Mouse (Mus musculus) embryonic facial prominence, embryonic 14.5 days (tissue): ENCODE measurements at regions not wholly inside any gene's neighbourhood (a gene's known extent, or its start where the extent isn't known, plus 50 kb on each side); places are given as distances from the start of the nearest gene placed in this dataset.
"Not testable (repeated sequence)": the region's sequence is repeated elsewhere in the genome, so short reads cannot be mapped to it uniquely, and the experiment has no call there.

Experiments
- ATAC-seq: fragments of 200-750 bp; cut with Nextera tagmentation; 2 replicates; pipeline ENCODE4 v1.8.0; 2017; ENCODE audit warnings: low read depth, moderate number of reproducible peaks, moderate TSS enrichment
- DNase-seq: peaks from one replicate; pipeline ENCODE4 v3.0.0-alpha.2; 2015; ENCODE audit warnings: low spot score
- H3K27ac ChIP-seq: fragments of 300-500 bp; sonication (generic); replicated peaks from 2 replicates; pipeline ENCODE4 v1.5.1; 2014; ENCODE audit warnings: low read depth, mild to moderate bottlenecking, low read length, moderate library complexity
- H3K27me3 ChIP-seq: fragments of 300-500 bp; sonication (generic); replicated peaks from 2 replicates; pipeline ENCODE4 v1.6.1; 2014; ENCODE audit warnings: low read length; ENCODE audit not compliant: control insufficient read depth, insufficient read depth
- H3K36me3 ChIP-seq: fragments of 300-500 bp; sonication (generic); 2 replicates; pipeline ENCODE4 v1.6.1; 2014; ENCODE audit warnings: low read length, mixed read lengths; ENCODE audit not compliant: control insufficient read depth, insufficient read depth
- H3K4me1 ChIP-seq: fragments of 300-500 bp; sonication (generic); 2 replicates; pipeline ENCODE4 v1.6.1; 2014; ENCODE audit warnings: antibody characterized with exemption, low read length; ENCODE audit not compliant: control insufficient read depth, insufficient read depth
- H3K4me2 ChIP-seq: fragments of 300-500 bp; sonication (generic); 2 replicates; pipeline ENCODE4 v1.6.1; 2014; ENCODE audit warnings: low read depth, mild to moderate bottlenecking, low read length, moderate library complexity, mixed read lengths
- H3K4me3 ChIP-seq: fragments of 300-500 bp; sonication (generic); 2 replicates; pipeline ENCODE4 v1.5.1; 2014; ENCODE audit warnings: low read depth, mild to moderate bottlenecking, low read length
- H3K9ac ChIP-seq: fragments of 300-500 bp; sonication (generic); 2 replicates; pipeline ENCODE4 v1.6.1; 2014; ENCODE audit warnings: low read depth, mild to moderate bottlenecking, low read length, moderate library complexity, mixed read lengths
- H3K9me3 ChIP-seq: fragments of 300-500 bp; sonication (generic); 2 replicates; pipeline ENCODE4 v1.6.1; 2016; ENCODE audit warnings: low read length; ENCODE audit not compliant: control insufficient read depth
- WGBS: fragments of 180-500 bp; shearing (Covaris S2); extraction: QIAGEN DNeasy Blood & Tissue Kit; methylation state at CpG from one replicate; pipeline ENCODE4 v1.1.7; 2014; 5-methylcytosine and 5-hydroxymethylcytosine counted together

DNA sequence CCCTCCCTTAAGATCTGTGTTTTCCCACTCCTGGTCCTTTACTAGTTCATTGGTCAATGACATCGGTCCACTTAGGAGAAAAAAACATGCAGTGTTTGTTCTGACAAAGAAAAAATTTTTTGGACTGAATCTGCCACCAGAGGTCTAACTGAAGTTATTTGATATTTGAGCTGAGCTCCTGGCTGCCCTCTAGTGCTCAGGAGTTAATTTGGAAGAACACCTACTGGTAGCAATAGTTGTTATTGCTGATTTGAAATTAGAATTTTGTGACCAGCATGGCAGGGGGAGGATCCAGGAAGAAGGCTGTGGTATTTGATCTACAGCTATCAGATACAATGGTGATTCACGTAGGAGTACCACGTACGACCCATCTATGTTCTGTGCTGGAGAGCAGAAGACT is 777.7 kb upstream of the Olfr1507 start:
- not testable (repeated sequence) for H3K36me3 ChIP-seq, ATAC-seq, H3K4me2 ChIP-seq, H3K4me3 ChIP-seq, DNase-seq, H3K27ac ChIP-seq, H3K9ac ChIP-seq, H3K4me1 ChIP-seq, H3K9me3 ChIP-seq, H3K27me3 ChIP-seq
- WGBS: 79% methylated on average over 3 of the region's 4 CpGs

DNA sequence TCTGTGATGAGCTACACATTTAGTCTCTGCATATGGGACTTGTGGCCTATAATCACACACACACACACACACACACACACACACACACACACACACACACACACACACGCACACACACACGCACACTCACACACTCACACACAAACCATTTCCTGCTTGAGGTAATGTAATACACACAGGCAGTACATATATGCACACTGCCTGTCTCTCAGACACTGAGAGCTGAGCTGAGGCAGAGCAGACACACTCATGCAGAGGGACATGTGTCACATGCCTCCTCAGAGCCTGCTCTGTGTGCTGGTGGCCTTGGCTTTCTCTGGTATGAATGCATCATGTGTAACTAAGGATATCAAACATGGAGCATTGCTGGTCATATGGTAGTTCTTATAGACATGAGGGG is 772.1 kb upstream of the Olfr1507 start:
- WGBS: no CpG with 5 or more reads among the region's 2 CpGs
- H3K9me3 ChIP-seq, H3K36me3 ChIP-seq, ATAC-seq, H3K4me1 ChIP-seq, H3K4me2 ChIP-seq, H3K27ac ChIP-seq, H3K27me3 ChIP-seq, H3K9ac ChIP-seq, DNase-seq, H3K4me3 ChIP-seq: not testable (repeated sequence)

DNA sequence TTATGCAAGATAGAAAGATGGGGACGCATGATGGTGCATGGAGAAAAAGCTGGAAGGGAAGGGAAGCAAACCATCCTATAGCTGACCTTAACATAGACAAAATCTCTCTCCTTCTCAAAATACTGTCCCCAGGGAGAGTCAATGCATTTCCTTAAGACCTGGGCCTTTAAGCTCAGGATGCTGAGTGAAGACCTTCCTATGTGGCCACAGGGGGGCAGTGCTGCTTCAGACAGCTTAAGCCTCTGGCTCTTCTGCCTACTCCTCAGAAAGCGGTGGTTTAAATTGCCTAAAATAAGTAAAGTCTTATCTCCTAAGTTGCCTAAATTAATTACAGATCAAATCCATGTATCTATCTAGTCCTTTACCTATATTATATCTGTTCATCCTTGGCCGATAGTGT is 760.4 kb upstream of the Olfr1507 start:
- DNase-seq, H3K4me1 ChIP-seq: not testable (repeated sequence)
- no CpG with 5 or more reads among the region's 3 CpGs for WGBS

DNA sequence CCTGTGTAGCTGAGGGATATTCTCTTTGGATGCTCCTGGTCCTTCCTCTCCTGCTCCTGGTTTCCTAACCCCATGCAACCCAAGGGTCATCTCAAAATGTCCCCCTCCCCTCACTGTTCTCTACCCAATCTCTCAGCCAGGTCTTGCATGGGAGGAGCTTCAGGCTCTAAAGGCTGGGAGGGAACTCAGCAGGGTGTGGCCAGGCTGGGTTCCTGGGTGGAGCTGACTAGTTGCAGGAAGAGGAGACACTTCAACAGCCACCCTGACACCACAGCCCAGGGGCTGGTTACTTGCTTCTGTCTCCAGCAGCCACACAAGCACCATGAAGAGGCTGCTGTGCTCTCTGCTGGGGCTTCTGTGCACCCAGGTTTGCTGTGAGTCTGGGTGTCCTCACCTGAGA is 757.9 kb upstream of the Olfr1507 start:
- H3K27ac ChIP-seq, H3K9me3 ChIP-seq, H3K36me3 ChIP-seq, ATAC-seq, DNase-seq, H3K4me3 ChIP-seq, H3K27me3 ChIP-seq, H3K4me1 ChIP-seq, H3K9ac ChIP-seq, H3K4me2 ChIP-seq: not testable (repeated sequence)

More for the DNA sequence above, 760.4 kb upstream of the Olfr1507 start:
- H3K4me2 ChIP-seq, H3K9me3 ChIP-seq, ATAC-seq, H3K9ac ChIP-seq, H3K27ac ChIP-seq, H3K4me3 ChIP-seq, H3K36me3 ChIP-seq, H3K27me3 ChIP-seq: not testable (repeated sequence)

GRCm38 (mm10) chr14:53231142-53231541 is 735.6 kb upstream of the Olfr1507 start:
- no CpG with 5 or more reads among the region's 6 CpGs for WGBS
- not testable (repeated sequence) for H3K9me3 ChIP-seq, H3K27ac ChIP-seq

GRCm38 (mm10) chr14:53224789-53225188 is 729.2 kb upstream of the Olfr1507 start:
- H3K4me1 ChIP-seq, H3K4me2 ChIP-seq, ATAC-seq, H3K9me3 ChIP-seq, DNase-seq, H3K4me3 ChIP-seq, H3K27ac ChIP-seq, H3K27me3 ChIP-seq, H3K9ac ChIP-seq, H3K36me3 ChIP-seq: not testable (repeated sequence)
- no CpG with 5 or more reads among the region's 1 CpGs for WGBS

More at GRCm38 (mm10) chr14:53231142-53231541, 735.6 kb upstream of the Olfr1507 start:
- not testable (repeated sequence) for H3K27me3 ChIP-seq, H3K4me2 ChIP-seq, H3K36me3 ChIP-seq, H3K9ac ChIP-seq, H3K4me1 ChIP-seq, H3K4me3 ChIP-seq, DNase-seq, ATAC-seq

GRCm38 (mm10) chr14:53210554-53210953 is 715.0 kb upstream of the Olfr1507 start:
- H3K27ac ChIP-seq, H3K9me3 ChIP-seq, H3K4me3 ChIP-seq, H3K4me1 ChIP-seq, H3K4me2 ChIP-seq, H3K9ac ChIP-seq, H3K36me3 ChIP-seq, ATAC-seq, H3K27me3 ChIP-seq, DNase-seq: not testable (repeated sequence)
- WGBS: no CpG with 5 or more reads among the region's 3 CpGs

GRCm38 (mm10) chr14:53209258-53209657 is 713.7 kb upstream of the Olfr1507 start:
- not testable (repeated sequence) for DNase-seq, H3K4me3 ChIP-seq

DNA sequence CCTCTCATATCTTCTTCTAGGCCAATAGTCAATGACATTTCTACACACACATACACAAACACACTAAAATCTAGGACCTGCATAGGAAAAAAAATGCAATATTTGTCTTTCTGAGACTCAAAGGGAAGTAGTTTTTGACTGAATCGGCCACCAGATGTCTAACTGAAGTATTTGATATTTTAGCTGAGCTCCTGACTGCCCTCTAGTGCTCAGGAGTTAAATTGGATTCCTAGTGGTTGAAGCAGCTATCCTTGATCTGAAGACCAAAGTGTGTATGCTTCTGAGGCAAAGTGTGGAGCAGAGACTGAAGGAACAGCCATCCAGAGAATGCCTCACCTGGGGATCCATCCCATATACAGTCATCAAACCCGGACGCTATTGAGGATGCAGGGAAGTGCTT is 695.4 kb upstream of the Olfr1507 start:
- ATAC-seq, H3K27ac ChIP-seq, H3K4me3 ChIP-seq, H3K27me3 ChIP-seq, DNase-seq, H3K4me1 ChIP-seq, H3K36me3 ChIP-seq, H3K9me3 ChIP-seq, H3K4me2 ChIP-seq, H3K9ac ChIP-seq: not testable (repeated sequence)
- no CpG with 5 or more reads among the region's 3 CpGs for WGBS

More at GRCm38 (mm10) chr14:53209258-53209657, 713.7 kb upstream of the Olfr1507 start:
- not testable (repeated sequence) for H3K27ac ChIP-seq, H3K27me3 ChIP-seq, H3K9ac ChIP-seq, H3K9me3 ChIP-seq, H3K4me2 ChIP-seq, H3K36me3 ChIP-seq, H3K4me1 ChIP-seq, ATAC-seq
